Mouse (Mus musculus) bone marrow macrophage, adult 2 months (primary cell): Measurements from ENCODE around the gene Cfap57. TPM values are rescaled to one million over a fixed set of nuclear protein-coding genes. Genes with fewer than 3 reads are reported as not detected.
"Not testable (repeated sequence)": the region's sequence is repeated elsewhere in the genome, so short reads cannot be mapped to it uniquely, and the experiment has no call there.

Experiments
- H3K27ac ChIP-seq: 2 replicates; pipeline ENCODE4 v1.5.1; 2012; ENCODE audit warnings: low read depth, low read length; ENCODE audit not compliant: insufficient read depth
- H3K4me1 ChIP-seq: 2 replicates; pipeline ENCODE4 v1.6.1; 2012; ENCODE audit warnings: low read length; ENCODE audit not compliant: control insufficient read depth, insufficient read depth
- H3K4me3 ChIP-seq: 2 replicates; pipeline ENCODE4 v1.5.1; 2012; ENCODE audit warnings: mild to moderate bottlenecking, low read length, moderate library complexity; ENCODE audit not compliant: insufficient read depth
- CTCF ChIP-seq: IDR thresholded peaks from 2 replicates; pipeline ENCODE4 v1.5.1; 2012; ENCODE audit warnings: low read depth, mild to moderate bottlenecking, low read length, moderate library complexity
- POLR2A ChIP-seq: IDR thresholded peaks from 2 replicates; pipeline ENCODE4 v1.6.1; 2012; ENCODE audit warnings: mild to moderate bottlenecking, low read depth, low read length, borderline replicate concordance
- polyA plus RNA-seq: library from polyadenylated mRNA; stranded (reverse); fragments of >200 nt; gene quantifications from 2 replicates; pipeline ENCODE4 v1.2.4, GENCODE M21; 2012; ENCODE audit not compliant: missing spikeins, insufficient read depth, insufficient read length

The Cfap57 gene
- polyA plus RNA-seq, 1 experiment: not detected

- TF ChIP-seq POLR2A (no peak), CTCF (no peak)
- H3K4me1 ChIP-seq: no peaks in the 10 kb centered on the region
- no peak overlapping the region for H3K4me3 ChIP-seq
- no peak overlapping the region for H3K27ac ChIP-seq
Measured at GRCm38 (mm10) chr4:118525779-118526178, 94.8 kb downstream of the Cfap57 start.

GRCm38 (mm10) chr4:118523976-118524375 is 96.6 kb downstream of the Cfap57 start:
- TF ChIP-seq POLR2A: no peak
- no peak for TF ChIP-seq CTCF
- Histone ChIP-seq H3K27ac (no peak overlapping the region), H3K4me3 (no peak overlapping the region), H3K4me1 (no peaks in the 10 kb centered on the region)

GRCm38 (mm10) chr4:118522248-118522647 is 98.3 kb downstream of the Cfap57 start:
- no peak overlapping the region for H3K27ac ChIP-seq
- H3K4me1 ChIP-seq: no peaks in the 10 kb centered on the region
- H3K4me3 ChIP-seq: no peak overlapping the region
- TF ChIP-seq POLR2A (no peak), CTCF (no peak)

- Histone ChIP-seq H3K4me3 (no peak overlapping the region), H3K4me1 (no peaks in the 10 kb centered on the region), H3K27ac (no peak overlapping the region)
- TF ChIP-seq CTCF (no peak), POLR2A (no peak)
Measured at GRCm38 (mm10) chr4:118518208-118518607, 102.4 kb downstream of the Cfap57 start.

- no peak overlapping the region for H3K27ac ChIP-seq
- no peaks in the 10 kb centered on the region for H3K4me1 ChIP-seq
- no peak overlapping the region for H3K4me3 ChIP-seq
- TF ChIP-seq POLR2A (no peak), CTCF (no peak)
Measured at GRCm38 (mm10) chr4:118517497-118518146, 103.0 kb downstream of the Cfap57 start.

- Histone ChIP-seq H3K4me1 (no peaks in the 10 kb centered on the region), H3K27ac (no peak overlapping the region), H3K4me3 (no peak overlapping the region)
- TF ChIP-seq POLR2A (no peak), CTCF (no peak)
Measured at GRCm38 (mm10) chr4:118516699-118517496, 103.7 kb downstream of the Cfap57 start.

GRCm38 (mm10) chr4:118509050-118509449 is 111.5 kb downstream of the Cfap57 start:
- H3K4me1 ChIP-seq: no peaks in the 10 kb centered on the region
- TF ChIP-seq POLR2A (no peak), CTCF (no peak)
- H3K27ac ChIP-seq: no peak overlapping the region
- no peak overlapping the region for H3K4me3 ChIP-seq

- H3K4me1 ChIP-seq, H3K4me3 ChIP-seq, H3K27ac ChIP-seq: not testable (repeated sequence)
Measured at GRCm38 (mm10) chr4:118507171-118507570, 113.4 kb downstream of the Cfap57 start.

- Histone ChIP-seq H3K27ac (no peak overlapping the region), H3K4me1 (no peaks in the 10 kb centered on the region), H3K4me3 (no peak overlapping the region)
- TF ChIP-seq CTCF: no peak
- no peak for TF ChIP-seq POLR2A
Measured at GRCm38 (mm10) chr4:118505551-118505950, 115.0 kb downstream of the Cfap57 start.

Other genes starting within 250 kb of the Cfap57 start
- gene Szt2, start 211.5 kb downstream of the Cfap57 start, polyA plus RNA-seq: 14.1 and 15.9 TPM in 2 replicates
- gene Med8, start 211.4 kb downstream of the Cfap57 start, polyA plus RNA-seq: 57.3 and 61.5 TPM in 2 replicates
- 101 and 117 TPM in 2 replicates for gene Elovl1, start 192.7 kb downstream of the Cfap57 start, polyA plus RNA-seq
- gene Cdc20, start 183.4 kb downstream of the Cfap57 start, polyA plus RNA-seq: 24.9 and 25.5 TPM in 2 replicates
- gene Mpl, start 163.3 kb downstream of the Cfap57 start, polyA plus RNA-seq: not detected in 2 replicates
- gene Tie1, start 130.7 kb downstream of the Cfap57 start, polyA plus RNA-seq: not detected in 2 replicates
- not detected in 2 replicates for gene 2610528J11Rik, start 93.8 kb downstream of the Cfap57 start, polyA plus RNA-seq
- not detected in 2 replicates for gene Tmem125, start 76.7 kb downstream of the Cfap57 start, polyA plus RNA-seq
- 27.3 and 36.7 TPM in 2 replicates for gene Ebna1bp2, start within 50 bp of the Cfap57 start, polyA plus RNA-seq
- gene Olfr62, start 38.2 kb upstream of the Cfap57 start, polyA plus RNA-seq: not detected in 2 replicates
- gene Olfr1342, start 72.0 kb upstream of the Cfap57 start, polyA plus RNA-seq: not detected in 2 replicates
- gene Olfr1341, start 82.7 kb upstream of the Cfap57 start, polyA plus RNA-seq: not detected in 2 replicates
- 0.16 and 0.24 TPM in 2 replicates for gene Olfr1340, start 99.4 kb upstream of the Cfap57 start, polyA plus RNA-seq
- gene Olfr1339, start 111.4 kb upstream of the Cfap57 start, polyA plus RNA-seq: not detected in 2 replicates
- not detected in 2 replicates for gene Olfr1338, start 138.0 kb upstream of the Cfap57 start, polyA plus RNA-seq
- not detected in 2 replicates for gene Olfr1337, start 161.8 kb upstream of the Cfap57 start, polyA plus RNA-seq
- gene Olfr1335, start 189.2 kb upstream of the Cfap57 start, polyA plus RNA-seq: not detected in 2 replicates
- gene Olfr1333, start 215.5 kb upstream of the Cfap57 start, polyA plus RNA-seq: not detected in 2 replicates
- gene Olfr1331, start 243.9 kb upstream of the Cfap57 start, polyA plus RNA-seq: not detected in 2 replicates